In the genomic region with DNA sequence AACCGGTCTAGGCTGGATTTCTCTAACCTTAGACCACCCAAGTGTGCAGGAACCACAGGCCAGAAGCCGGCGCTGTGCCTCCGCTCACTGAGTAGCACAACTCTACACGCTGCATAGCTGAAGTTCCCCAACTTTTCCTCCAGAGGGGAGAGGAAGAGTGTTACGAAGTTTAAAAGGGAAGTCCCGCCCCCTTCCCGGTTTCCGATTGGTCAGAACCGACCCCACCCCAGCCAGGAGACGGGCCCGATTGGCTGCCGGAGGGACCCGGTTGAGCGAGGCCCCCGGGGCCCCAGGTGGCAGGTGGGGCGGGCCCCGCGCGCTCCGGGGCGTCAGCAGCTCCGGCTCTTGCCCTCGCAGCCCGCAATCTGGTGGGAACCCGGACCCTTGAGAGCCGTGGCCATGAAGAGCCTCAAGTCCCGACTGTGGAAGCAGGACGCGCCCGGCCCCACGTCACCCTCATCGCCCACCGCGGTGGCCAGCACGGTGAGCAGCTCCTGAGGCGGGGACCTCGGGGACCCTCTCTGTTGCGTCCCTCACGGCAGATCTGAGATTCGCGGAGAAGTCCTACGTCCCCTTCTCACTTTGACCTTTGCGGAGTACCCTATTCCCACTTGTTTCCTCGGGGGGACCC, we compare ENCODE assay signal across 8 mouse cellular contexts. TPM values are rescaled to one million over a fixed set of nuclear protein-coding genes. Genes with fewer than 3 reads are reported as not detected.
DNase-seq lines count a peak whose midpoint lies in the region; ATAC-seq and TF ChIP-seq lines count a peak whose summit lies in the region.

TSS of gene Uaca (plus strand) at position 333 of the 631 bp plus-strand sequence.

- no peak within 1 kb of the TSS for H3K27ac ChIP-seq in MEL (ENCODE audit: control insufficient read depth, low read depth, low read length)
- 0 out of 2 replicates have a peak within 1 kb of the TSS, but pooled peaks have one; percentile 16 for H3K27ac ChIP-seq in forebrain, postnatal 0 days (ENCODE audit: low read depth, low read length)
- peak within 1 kb of the TSS; percentile 41; the same call in 1 of the 2 replicates for H3K27ac ChIP-seq in liver, postnatal 0 days (ENCODE audit: low read depth)

- H3K27me3 ChIP-seq in MEL (ENCODE audit: control insufficient read depth in 1 of 2, insufficient read depth in 2 of 2, low read length in 2 of 2): peaks cover 0 to 2% of the 10 kb centered on the region in 2 experiments; a peak in 1 of 4 replicates
- no peaks in the 10 kb centered on the region; the same call in 1 of the 2 replicates for H3K27me3 ChIP-seq in forebrain, postnatal 0 days (ENCODE audit: insufficient read depth, low read length)
- no peaks in the 10 kb centered on the region for H3K27me3 ChIP-seq in liver, postnatal 0 days (ENCODE audit: insufficient read depth, low read length)

- H3K79me2 ChIP-seq in MEL (ENCODE audit: control insufficient read depth, insufficient read depth, low read length, poor library complexity): no peaks in the 10 kb centered on the region

- no peak for TF ChIP-seq POLR2A in MEL (IDR thresholded peaks at IDR 0.05; ENCODE audit: control insufficient read depth in 1 of 2, insufficient read depth in 1 of 2, low read depth in 1 of 2, low read length in 2 of 2, poor library complexity in 1 of 2)

- TF ChIP-seq CTCF in MEL (IDR thresholded peaks at IDR 0.05 in 2 of 3, conservative IDR thresholded peaks at IDR 0.05 in 1 of 3; ENCODE audit: control insufficient read depth in 1 of 3, insufficient read depth in 1 of 3, low read depth in 2 of 3, low read length in 3 of 3, poor library complexity in 1 of 3, severe bottlenecking in 1 of 3): no peak
- peak; percentile 72 for TF ChIP-seq CTCF in forebrain, postnatal 0 days (IDR thresholded peaks at IDR 0.05; ENCODE audit: low read depth)
- peak; percentile 57 for TF ChIP-seq CTCF in liver, postnatal 0 days (IDR thresholded peaks at IDR 0.05; ENCODE audit: low read depth)

- no peaks in the 10 kb centered on the region for H3K9me3 ChIP-seq in MEL (replicated peaks; ENCODE audit: insufficient read depth, low read length)
- no peaks in the 10 kb centered on the region for H3K9me3 ChIP-seq in forebrain, postnatal 0 days (ENCODE audit: low read length)
- H3K9me3 ChIP-seq in liver, postnatal 0 days (ENCODE audit: low read length): no peaks in the 10 kb centered on the region

- H3K4me1 ChIP-seq in MEL (ENCODE audit: control insufficient read depth in 1 of 2, insufficient read depth in 2 of 2, low read length in 2 of 2): no peaks in the 10 kb centered on the region
- H3K4me1 ChIP-seq in forebrain, postnatal 0 days (ENCODE audit: insufficient read depth): peaks cover 7% of the 10 kb centered on the region; the same call in 1 of the 2 replicates
- no peaks in the 10 kb centered on the region for H3K4me1 ChIP-seq in liver, postnatal 0 days (ENCODE audit: insufficient read depth)

- no peak for TF ChIP-seq RAD21 in MEL (IDR thresholded peaks at IDR 0.05; ENCODE audit: low read depth, low read length)

- ATAC-seq in forebrain, postnatal 0 days: peak; percentile 97
- ATAC-seq in liver, postnatal 0 days: peak; percentile 96

- no peak for TF ChIP-seq EP300 in MEL (IDR thresholded peaks at IDR 0.05; ENCODE audit: low read depth in 1 of 2, low read length in 2 of 2)
- TF ChIP-seq EP300 in liver, postnatal 0 days (IDR thresholded peaks at IDR 0.05; ENCODE audit: low read depth): no peak

- no peaks in the 10 kb centered on the region for H3K36me3 ChIP-seq in MEL (ENCODE audit: control insufficient read depth in 1 of 2, insufficient read depth in 2 of 2, low read length in 2 of 2)
- H3K36me3 ChIP-seq in forebrain, postnatal 0 days (ENCODE audit: insufficient read depth): no peaks in the 10 kb centered on the region
- no peaks in the 10 kb centered on the region for H3K36me3 ChIP-seq in liver, postnatal 0 days (replicated peaks; ENCODE audit: insufficient read depth, low read length)

- peak within 1 kb of the TSS; percentile 100 for H3K4me2 ChIP-seq in forebrain, postnatal 0 days (ENCODE audit: low read depth)
- H3K4me2 ChIP-seq in liver, postnatal 0 days (ENCODE audit: low read depth, low read length): peak within 1 kb of the TSS; percentile 86

- H3K9ac ChIP-seq in MEL (ENCODE audit: control insufficient read depth, low read depth, low read length, poor library complexity, severe bottlenecking): no peak within 1 kb of the TSS
- peak within 1 kb of the TSS; percentile 51 for H3K9ac ChIP-seq in forebrain, postnatal 0 days
- H3K9ac ChIP-seq in liver, postnatal 0 days (replicated peaks): peak within 1 kb of the TSS; percentile 68

- intact Hi-C loops in heart, postnatal 25 days (cut with DNase I): loop anchor here (2.0 to 5.0 kb wide), 2 partner anchors 22 to 37 kb away; no protein-coding TSS in a partner anchor

- no peak within 1 kb of the TSS for H3K4me3 ChIP-seq in MEL (ENCODE audit: control insufficient read depth in 1 of 2, insufficient read depth in 1 of 2, low read depth in 2 of 2, low read length in 2 of 2)
- peak within 1 kb of the TSS; percentile 56 for H3K4me3 ChIP-seq in forebrain, postnatal 0 days (ENCODE audit: low read depth, low read length)
- peak within 1 kb of the TSS; percentile 65 for H3K4me3 ChIP-seq in liver, postnatal 0 days (ENCODE audit: low read depth, low read length)

- DNase-seq in MEL (ENCODE audit: low read depth, low spot score): no peak
- peak; percentile 50 to 66 for DNase-seq in cerebellum, adult 18-20 months
- DNase-seq in forebrain, postnatal 0 days: peak; percentile 86
- peak; percentile 90 for DNase-seq in heart, postnatal 25 days (ENCODE audit: low spot score)
- DNase-seq in layer of hippocampus, adult 18-20 months (ENCODE audit: low spot score in 2 of 2): peak; percentile 56 to 83
- peak; percentile 87 for DNase-seq in liver, postnatal 0 days
- peak; percentile 88 for DNase-seq in ovary, adult 18-20 months (ENCODE audit: low spot score)
- DNase-seq in thymus, postnatal 0 days (ENCODE audit: low spot score): peak; percentile 73

- 1% methylated on average over 45 of the region's 45 CpGs for WGBS in forebrain, postnatal 0 days
- under 1% methylated on average over 43 of the region's 45 CpGs for WGBS in liver, postnatal 0 days (ENCODE audit: insufficient replicate concordance)

TF ChIP-seq in MEL, 35 proteins besides CTCF, POLR2A, EP300 and RAD21:
- no peak for TF ChIP-seq CHD1 (IDR thresholded peaks at IDR 0.05; ENCODE audit: low read depth, low read length)
- no peak for TF ChIP-seq CHD2 (IDR thresholded peaks at IDR 0.05; ENCODE audit: low read length)

RNA-seq across cellular contexts. Expression of gene Uaca, which starts in this region (rescaled TPM):
- total RNA-seq in MEL (2012; rRNA removed): 9.7 and 10.9 TPM in 2 replicates
- 10 to 100 TPM in 1 of 2 experiments, not detected in 1; 11.4 TPM for polyA plus RNA-seq in MEL (2012; ENCODE audit: insufficient read depth in 1 of 2, insufficient read length in 2 of 2, low read depth in 1 of 2, low replicate concordance in 2 of 2, missing spikeins in 1 of 2)
- 6.2 and 8.9 TPM in 2 replicates for total RNA-seq in forebrain, postnatal 0 days (2014; rRNA removed)
- 8.8 and 10.2 TPM in 2 replicates for polyA plus RNA-seq in forebrain, postnatal 0 days (2015; fragmentation: Nextera tagmentation; extraction: Ambion mirVana)
- 10 to 100 TPM; 44.6 to 50.0 TPM for total RNA-seq in heart, postnatal 25 days (2021)
- total RNA-seq in layer of hippocampus, adult 18-20 months (2021): 1 to 10 TPM; 5.5 to 6.3 TPM
- polyA plus RNA-seq in liver, postnatal 0 days (2015; fragmentation: Nextera tagmentation; extraction: Ambion mirVana): 2.0 and 2.4 TPM in 2 replicates
- 11.7 and 12.4 TPM in 2 replicates for polyA plus RNA-seq in thymus, postnatal 0 days (2015; fragmentation: Nextera tagmentation; extraction: Ambion mirVana)

Comparison
In these comparisons a context has a peak if more than half of its experiments do, and no peak if none do; other contexts are left out.
1. H3K4me3 ChIP-seq: peak in forebrain, postnatal 0 days (single experiment) and liver, postnatal 0 days (single experiment); none in MEL (0 of 2).
2. CTCF ChIP-seq: peak in forebrain, postnatal 0 days (single experiment) and liver, postnatal 0 days (single experiment); none in MEL (0 of 3).